Mouse (Mus musculus): ENCODE data around the gene Tmem63b. TPM values are rescaled to one million over a fixed set of nuclear protein-coding genes. Genes with fewer than 3 reads are reported as not detected.

Gene Tmem63b
- 10 to 100 TPM; 91.5 to 96.4 (median 93.2) TPM for total RNA-seq (2022)

- no peak for DNase-seq (ENCODE audit: low spot score)
Measured at GRCm38 (mm10) chr17:45686716-45687115, at the start of gene Tmem63b. Tmem63b (minus strand) TSS chr17:45686905.

GRCm38 (mm10) chr17:45735382-45736310, 48.9 kb upstream of the Tmem63b start:
- peak; percentile 85 for DNase-seq (ENCODE audit: low spot score)

GRCm38 (mm10) chr17:45734881-45735280, 48.2 kb upstream of the Tmem63b start:
- no peak for DNase-seq (ENCODE audit: low spot score)

DNA sequence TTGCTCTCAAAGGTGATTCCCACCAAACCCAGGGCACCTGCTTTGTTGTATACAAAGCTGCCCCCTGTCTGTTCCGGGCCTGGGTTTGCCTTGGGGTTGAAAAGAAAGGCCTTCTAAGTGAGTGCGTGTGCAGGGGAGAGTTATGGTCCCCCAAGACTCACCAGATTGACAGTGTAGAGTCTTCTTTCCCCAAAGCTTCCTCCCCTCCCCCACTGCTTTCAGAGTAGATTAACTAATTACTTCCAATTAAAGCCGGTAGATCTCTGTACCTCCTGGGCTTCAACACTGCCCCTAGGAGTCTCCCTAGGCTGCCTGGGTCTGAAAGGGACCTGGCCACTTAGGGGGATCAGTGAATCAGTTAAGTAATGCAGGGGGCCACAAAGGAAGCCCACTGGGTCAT, 47.6 kb upstream of the Tmem63b start:
- DNase-seq (ENCODE audit: low spot score) = no peak

DNA sequence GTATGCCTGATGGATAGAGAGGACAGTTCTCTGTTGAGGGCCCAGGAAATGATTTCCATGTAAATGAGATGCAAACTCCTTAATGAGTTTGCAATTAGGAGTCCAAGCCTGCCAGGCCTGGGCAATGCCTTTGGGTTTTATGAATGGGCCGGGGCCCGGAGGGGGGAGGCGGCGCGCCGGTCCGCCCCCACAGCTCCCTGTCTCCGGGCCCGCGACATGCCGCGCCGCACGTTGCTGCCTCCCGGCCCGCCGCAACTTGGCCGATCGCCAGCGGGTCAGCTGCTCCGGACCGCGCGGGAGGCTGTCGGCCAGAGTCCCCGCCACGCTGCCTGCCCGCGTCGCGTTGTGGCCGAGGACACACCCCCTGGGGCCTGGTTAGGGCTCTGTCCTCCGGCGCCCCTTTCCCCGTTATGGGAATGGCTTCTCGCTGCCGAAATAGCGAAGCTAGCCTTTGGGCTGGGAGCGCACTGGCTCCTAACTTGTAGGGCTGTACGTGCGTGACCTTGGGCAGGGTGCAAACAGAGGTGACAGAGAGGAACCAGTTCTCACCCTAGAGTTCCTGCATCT, 47.1 kb upstream of the Tmem63b start, which contains the start of gene 1600014C23Rik:
TSS of gene 1600014C23Rik (minus strand) at position 110 of the 567 bp plus-strand sequence.
- DNase-seq (ENCODE audit: low spot score) = no peak

- DNase-seq (ENCODE audit: low spot score) = no peak
Measured at GRCm38 (mm10) chr17:45733038-45733734, 46.5 kb upstream of the Tmem63b start.

GRCm38 (mm10) chr17:45731172-45731864, 44.6 kb upstream of the Tmem63b start:
- peak; percentile 88 for DNase-seq (ENCODE audit: low spot score)

GRCm38 (mm10) chr17:45730696-45731095, 44.0 kb upstream of the Tmem63b start:
- no peak for DNase-seq (ENCODE audit: low spot score)

GRCm38 (mm10) chr17:45729387-45729786, 42.7 kb upstream of the Tmem63b start:
- no peak for DNase-seq (ENCODE audit: low spot score)

DNA sequence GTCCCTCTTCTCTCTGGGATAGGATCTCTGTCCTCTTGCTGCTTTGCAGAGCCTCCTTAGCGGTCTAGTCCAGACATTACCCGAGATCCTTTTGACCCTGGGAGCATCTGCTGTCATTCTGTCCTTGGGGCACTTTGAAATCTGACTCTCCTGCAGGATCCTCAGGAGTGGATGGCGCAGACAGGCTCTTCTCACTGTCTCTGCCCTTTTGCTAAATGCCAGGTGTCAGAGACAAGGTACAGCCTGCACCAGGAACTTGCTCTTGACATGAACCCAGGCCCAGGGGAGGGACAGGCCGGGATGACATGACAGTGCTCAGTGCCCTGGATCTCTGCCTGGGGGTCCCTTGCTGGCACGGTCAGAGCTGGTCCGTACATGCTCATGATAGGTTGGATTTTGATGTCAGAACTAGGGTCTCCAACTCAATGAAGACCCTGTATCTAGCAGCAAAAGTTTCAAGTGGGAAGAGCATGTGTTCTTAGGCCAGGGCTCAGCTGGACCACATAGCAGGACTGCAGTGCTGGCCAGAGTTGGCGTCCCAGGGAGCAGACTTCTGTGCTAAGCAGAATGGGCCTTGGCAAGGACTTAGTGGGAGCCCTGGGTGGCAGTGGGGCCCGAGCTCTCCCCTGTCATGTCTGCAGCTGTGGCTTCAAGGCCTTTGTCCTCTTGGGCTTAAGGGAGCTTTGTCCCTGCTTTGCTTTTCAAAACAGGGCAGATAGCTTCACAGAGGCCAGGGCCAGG, 41.4 kb upstream of the Tmem63b start:
- DNase-seq (ENCODE audit: low spot score) = no peak

DNA sequence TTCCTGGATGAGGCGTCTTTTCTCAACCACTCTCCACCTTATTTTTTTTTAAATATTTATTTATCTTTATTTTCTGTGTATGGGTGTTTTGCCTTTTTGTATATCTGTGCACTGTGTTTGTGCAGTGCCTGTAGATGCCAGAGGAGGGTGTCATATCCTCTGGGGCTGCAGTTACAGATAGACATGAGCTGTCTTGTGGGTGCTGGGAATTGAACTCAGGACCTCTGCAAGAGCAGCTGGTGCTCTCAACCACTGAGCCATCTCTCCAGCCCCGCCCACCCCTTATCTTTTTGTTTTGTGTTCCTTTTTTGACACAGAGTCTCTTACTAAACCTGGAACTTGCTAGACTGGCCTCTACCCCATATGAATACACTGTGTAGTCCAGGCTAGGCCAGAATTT, 40.8 kb upstream of the Tmem63b start:
- DNase-seq (ENCODE audit: low spot score) = no peak

DNA sequence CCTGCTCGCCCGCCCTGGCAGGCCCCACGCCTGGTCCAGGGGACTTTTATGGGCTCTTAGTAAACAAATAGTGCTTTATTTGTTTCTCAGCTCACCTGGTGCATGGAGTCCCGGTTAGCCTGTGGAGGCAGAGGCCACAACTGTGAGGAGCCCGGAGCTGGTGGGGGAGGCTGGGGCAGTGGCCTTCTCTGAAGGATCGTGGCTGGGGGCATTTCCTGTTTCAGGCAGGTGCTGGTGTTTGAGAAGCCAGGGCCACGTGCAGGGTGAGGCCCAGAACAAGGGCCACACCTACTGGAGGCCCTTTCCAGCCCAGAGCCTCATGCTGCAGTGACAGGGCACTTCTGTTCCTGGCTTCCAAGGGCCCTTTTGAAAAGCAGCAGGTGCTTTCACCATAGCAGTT, 39.5 kb upstream of the Tmem63b start:
- no peak for DNase-seq (ENCODE audit: low spot score)

DNA sequence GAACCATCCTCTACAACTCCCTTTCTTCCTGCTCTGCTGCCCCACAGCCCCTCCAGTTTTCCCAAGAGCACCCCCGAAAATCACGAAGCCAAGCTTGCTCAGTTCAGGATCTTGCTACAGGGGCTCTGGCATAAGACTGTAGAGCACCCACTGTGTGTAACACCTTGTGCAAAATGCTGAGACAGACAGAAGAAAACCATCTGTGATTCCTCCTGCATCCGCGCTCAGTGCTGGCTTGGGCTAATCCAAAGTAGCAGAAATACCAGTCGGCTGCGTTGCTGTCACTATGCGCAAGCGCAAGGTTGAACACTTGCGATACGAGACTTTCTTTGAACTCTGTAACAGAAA, 37.8 kb upstream of the Tmem63b start:
- no peak for DNase-seq (ENCODE audit: low spot score)

GRCm38 (mm10) chr17:45723732-45724573, 37.2 kb upstream of the Tmem63b start:
- peak; percentile 76 for DNase-seq (ENCODE audit: low spot score)

DNA sequence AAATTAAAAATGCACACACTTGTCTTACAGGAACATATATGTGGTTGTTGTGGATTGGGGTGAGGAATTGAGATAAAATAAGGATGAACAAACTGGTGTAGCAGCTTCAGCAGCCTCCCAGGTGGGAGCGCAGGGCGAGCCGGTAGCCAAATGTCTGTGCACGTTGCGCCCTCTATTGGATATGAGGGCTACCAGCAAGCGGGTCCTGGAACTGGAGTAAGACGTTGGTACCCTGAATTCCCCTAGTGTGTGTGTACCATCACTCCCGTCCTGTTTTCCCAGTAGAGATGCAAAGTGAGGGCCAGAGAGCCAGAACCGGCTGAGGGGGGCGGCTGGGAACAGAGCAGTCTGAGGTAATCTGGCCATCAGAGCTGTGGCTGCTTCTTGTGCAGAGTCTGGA, 31.6 kb upstream of the Tmem63b start:
- DNase-seq (ENCODE audit: low spot score) = no peak

DNA sequence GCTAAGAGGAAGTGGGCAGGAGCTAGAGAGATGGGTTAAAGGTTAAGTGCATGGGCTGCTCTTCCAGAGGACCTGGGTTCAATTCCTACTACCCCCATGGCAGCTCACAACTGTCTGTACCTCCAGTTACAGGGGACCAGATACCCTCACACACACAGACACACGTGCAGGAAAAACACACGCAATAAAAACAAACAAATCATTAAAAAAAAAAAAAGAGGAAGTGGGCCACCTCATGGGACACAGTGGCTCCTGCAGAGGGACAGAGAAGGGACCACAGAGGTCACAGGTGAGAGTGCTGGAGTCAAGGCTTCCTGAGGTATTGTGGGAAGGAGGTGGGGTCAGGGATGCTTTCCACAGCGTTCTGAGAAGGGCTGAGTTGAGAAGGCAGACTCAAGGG, 24.8 kb upstream of the Tmem63b start:
- no peak for DNase-seq (ENCODE audit: low spot score)

DNA sequence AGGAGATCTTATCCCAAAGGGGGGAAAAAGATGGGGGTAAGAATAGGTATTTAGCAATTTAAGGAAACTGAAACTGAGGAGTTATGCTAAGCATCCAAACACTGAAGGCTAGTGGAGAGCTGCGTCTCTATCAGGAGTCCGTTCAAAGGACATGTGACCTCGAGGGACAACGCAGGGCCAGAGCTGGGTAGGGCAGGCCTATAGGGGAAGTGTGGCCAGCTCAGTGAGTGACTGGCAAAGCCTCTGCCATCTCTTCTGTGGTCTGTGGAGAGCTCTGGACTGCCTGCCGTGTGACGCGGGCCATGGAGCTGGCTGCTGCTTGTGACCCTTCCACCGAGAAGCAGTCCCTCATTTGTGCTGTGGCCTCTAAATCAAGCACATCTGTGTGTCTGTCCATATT, 23.7 kb upstream of the Tmem63b start:
- DNase-seq (ENCODE audit: low spot score) = no peak

GRCm38 (mm10) chr17:45709829-45710228, 23.1 kb upstream of the Tmem63b start:
- DNase-seq (ENCODE audit: low spot score) = no peak

DNA sequence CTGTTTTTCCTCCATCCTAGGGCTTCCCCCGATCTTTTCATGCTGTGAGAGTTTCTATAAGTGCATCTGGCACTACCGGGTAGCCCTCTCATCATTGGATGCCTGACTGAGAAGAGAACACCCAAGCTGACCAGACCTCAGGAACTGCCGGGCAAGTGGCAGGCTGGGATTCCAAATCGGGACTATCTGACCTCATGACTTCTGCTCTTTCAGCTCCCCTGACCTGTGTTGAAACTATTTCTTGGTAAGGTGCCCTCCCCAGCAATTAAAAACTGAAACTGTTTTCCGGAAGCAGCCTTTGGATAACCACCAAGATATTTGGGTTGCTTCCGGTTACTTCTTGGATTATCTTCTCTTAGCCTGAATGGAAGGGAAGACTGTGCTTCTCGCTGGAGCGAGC, 21.5 kb upstream of the Tmem63b start:
- no peak for DNase-seq (ENCODE audit: low spot score)

GRCm38 (mm10) chr17:45707376-45707775, 20.7 kb upstream of the Tmem63b start:
- no peak for DNase-seq (ENCODE audit: low spot score)

All from heart, adult 8-10 months (tissue).